ENCODE assay signal across 8 mouse cellular contexts in the genomic region with DNA sequence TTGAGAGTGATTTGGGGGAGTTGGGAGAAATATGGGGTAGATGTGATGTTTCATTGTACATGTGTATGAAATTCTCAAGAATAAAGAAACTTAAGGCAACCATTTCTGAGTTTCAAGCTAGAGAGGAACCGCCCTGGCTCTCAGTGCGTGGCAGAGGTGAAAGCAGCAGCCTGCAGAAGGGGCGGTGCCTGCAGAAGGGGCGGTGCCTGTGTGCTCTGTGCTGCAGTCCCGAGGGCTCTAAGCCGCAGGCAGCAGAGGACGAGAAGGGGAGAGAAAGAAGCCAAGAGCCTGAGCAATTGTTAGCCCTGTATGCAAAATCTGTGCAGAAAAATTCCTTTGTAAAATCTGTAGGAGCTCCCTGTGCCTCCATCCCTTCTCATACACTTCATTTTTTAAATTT. TPM values are rescaled to one million over a fixed set of nuclear protein-coding genes. Genes with fewer than 3 reads are reported as not detected.
DNase-seq lines count a peak whose midpoint lies in the region; ATAC-seq and TF ChIP-seq lines count a peak whose summit lies in the region.
"Had no signal": no experiment of that assay in that cellular context is flagged by ENCODE, and none has a peak within 500 bp of the region (broad histone marks: within the 10 kb centered on the region; RNA-seq: fewer than 3 reads in every experiment).

No protein-coding gene starts in this region.

- H3K9ac ChIP-seq in embryonic facial prominence, embryonic 15.5 days, result no peak overlapping the region
- H3K9ac ChIP-seq in midbrain, embryonic 14.5 days (replicated peaks; ENCODE audit: low read length), result no peak overlapping the region

- WGBS in embryonic facial prominence, embryonic 15.5 days, result 12% methylated on average over 7 of the region's 7 CpGs
- WGBS in midbrain, embryonic 14.5 days, result 2% methylated on average over 7 of the region's 7 CpGs

- no peak overlapping the region for H3K27ac ChIP-seq in embryonic facial prominence, embryonic 15.5 days (replicated peaks)
- no peak overlapping the region for H3K27ac ChIP-seq in midbrain, embryonic 14.5 days (replicated peaks; ENCODE audit: low read depth, low read length)
- H3K27ac ChIP-seq: left cerebral cortex, adult 2 months had no signal

- peak; percentile 47 for DNase-seq in CD4-positive helper T cell, adult 2 months (ENCODE audit: low read depth, low spot score)
- peak; percentile 35 to 48 for DNase-seq in kidney, postnatal 4 days
- DNase-seq in midbrain, embryonic 14.5 days, result peak; percentile 38
- DNase-seq in cerebellum, adult 8-10 months, result no peak
- no peak for DNase-seq in ovary, postnatal 36 days (ENCODE audit: low spot score)

- peaks cover 19% of the 10 kb centered on the region for H3K27me3 ChIP-seq in E14TG2a.4 (ENCODE audit: insufficient read depth, low read length)
- no peaks in the 10 kb centered on the region for H3K27me3 ChIP-seq in embryonic facial prominence, embryonic 15.5 days
- no peaks in the 10 kb centered on the region for H3K27me3 ChIP-seq in midbrain, embryonic 14.5 days (ENCODE audit: control insufficient read depth, insufficient read depth, low read length)

- no peak overlapping the region for H3K4me2 ChIP-seq in embryonic facial prominence, embryonic 15.5 days (replicated peaks)
- H3K4me2 ChIP-seq in midbrain, embryonic 14.5 days (ENCODE audit: low read length), result no peak overlapping the region

- TF ChIP-seq CTCF in E14TG2a.4 (conservative IDR thresholded peaks at IDR 0.05; ENCODE audit: low read length), result no peak

- peak; percentile 80 for ATAC-seq in embryonic facial prominence, embryonic 15.5 days (ENCODE audit: insufficient number of reproducible peaks, low FRiP score, low TSS enrichment, low read depth)
- ATAC-seq in midbrain, embryonic 14.5 days (ENCODE audit: low FRiP score, low TSS enrichment), result no peak

- H3K36me3 ChIP-seq in E14TG2a.4 (ENCODE audit: insufficient read depth, low read length), result peaks cover 13% of the 10 kb centered on the region
- H3K36me3 ChIP-seq in embryonic facial prominence, embryonic 15.5 days, result peaks cover 12% of the 10 kb centered on the region; the same call in 1 of the 2 replicates
- peaks cover 8% of the 10 kb centered on the region; the same call in 1 of the 2 replicates for H3K36me3 ChIP-seq in midbrain, embryonic 14.5 days (ENCODE audit: control insufficient read depth, insufficient read depth, low read length)

- peak overlapping the region; percentile 21 for H3K4me3 ChIP-seq in E14TG2a.4 (replicated peaks; ENCODE audit: low read length)
- H3K4me3 ChIP-seq in embryonic facial prominence, embryonic 15.5 days (replicated peaks), result no peak overlapping the region
- H3K4me3 ChIP-seq in midbrain, embryonic 14.5 days (replicated peaks; ENCODE audit: low read depth, low read length), result no peak overlapping the region
- H3K4me3 ChIP-seq: left cerebral cortex, adult 2 months had no signal

- no peaks in the 10 kb centered on the region for H3K9me3 ChIP-seq in E14TG2a.4 (ENCODE audit: low read length)
- H3K9me3 ChIP-seq in embryonic facial prominence, embryonic 15.5 days (replicated peaks), result no peaks in the 10 kb centered on the region
- no peaks in the 10 kb centered on the region for H3K9me3 ChIP-seq in midbrain, embryonic 14.5 days (ENCODE audit: control insufficient read depth, low read length)

- H3K4me1 ChIP-seq in E14TG2a.4 (replicated peaks; ENCODE audit: low read depth, low read length), result peaks cover 36% of the 10 kb centered on the region
- H3K4me1 ChIP-seq in embryonic facial prominence, embryonic 15.5 days, result no peaks in the 10 kb centered on the region
- no peaks in the 10 kb centered on the region for H3K4me1 ChIP-seq in midbrain, embryonic 14.5 days (ENCODE audit: control insufficient read depth, insufficient read depth, low read length)

RNA-seq across cellular contexts. Expression of a gene that starts 20.8 kb away (rescaled TPM):
- polyA plus RNA-seq in embryonic facial prominence, embryonic 15.5 days (2015; fragmentation: Nextera tagmentation; extraction: Ambion mirVana), result 0.33 and 0.85 TPM in 2 replicates
- polyA plus RNA-seq in midbrain, embryonic 14.5 days (2014; fragmentation: Nextera tagmentation; extraction: Ambion mirVana), result 0.37 and 0.74 TPM in 2 replicates

RNA-seq across cellular contexts. Expression of a gene that starts 51.4 kb away (rescaled TPM):
- polyA plus RNA-seq in embryonic facial prominence, embryonic 15.5 days (2015; fragmentation: Nextera tagmentation; extraction: Ambion mirVana), result 3.3 and 5.1 TPM in 2 replicates
- 13.4 and 16.6 TPM in 2 replicates for polyA plus RNA-seq in midbrain, embryonic 14.5 days (2014; fragmentation: Nextera tagmentation; extraction: Ambion mirVana)

RNA-seq across cellular contexts. Expression of a gene that starts 51.6 kb away (rescaled TPM):
- polyA plus RNA-seq in embryonic facial prominence, embryonic 15.5 days (2015; fragmentation: Nextera tagmentation; extraction: Ambion mirVana), result 4.2 and 4.9 TPM in 2 replicates
- polyA plus RNA-seq in midbrain, embryonic 14.5 days (2014; fragmentation: Nextera tagmentation; extraction: Ambion mirVana), result 7.2 and 7.6 TPM in 2 replicates

Comparison
In these comparisons a context has a peak if more than half of its experiments do, and no peak if none do; other contexts are left out.
1. DNase-seq: peak in CD4-positive helper T cell, adult 2 months (single experiment), kidney, postnatal 4 days (2 of 2) and midbrain, embryonic 14.5 days (single experiment); none in cerebellum, adult 8-10 months (single experiment) and ovary, postnatal 36 days (single experiment).